ENCODE assay signal across 8 mouse cellular contexts in the genomic region with DNA sequence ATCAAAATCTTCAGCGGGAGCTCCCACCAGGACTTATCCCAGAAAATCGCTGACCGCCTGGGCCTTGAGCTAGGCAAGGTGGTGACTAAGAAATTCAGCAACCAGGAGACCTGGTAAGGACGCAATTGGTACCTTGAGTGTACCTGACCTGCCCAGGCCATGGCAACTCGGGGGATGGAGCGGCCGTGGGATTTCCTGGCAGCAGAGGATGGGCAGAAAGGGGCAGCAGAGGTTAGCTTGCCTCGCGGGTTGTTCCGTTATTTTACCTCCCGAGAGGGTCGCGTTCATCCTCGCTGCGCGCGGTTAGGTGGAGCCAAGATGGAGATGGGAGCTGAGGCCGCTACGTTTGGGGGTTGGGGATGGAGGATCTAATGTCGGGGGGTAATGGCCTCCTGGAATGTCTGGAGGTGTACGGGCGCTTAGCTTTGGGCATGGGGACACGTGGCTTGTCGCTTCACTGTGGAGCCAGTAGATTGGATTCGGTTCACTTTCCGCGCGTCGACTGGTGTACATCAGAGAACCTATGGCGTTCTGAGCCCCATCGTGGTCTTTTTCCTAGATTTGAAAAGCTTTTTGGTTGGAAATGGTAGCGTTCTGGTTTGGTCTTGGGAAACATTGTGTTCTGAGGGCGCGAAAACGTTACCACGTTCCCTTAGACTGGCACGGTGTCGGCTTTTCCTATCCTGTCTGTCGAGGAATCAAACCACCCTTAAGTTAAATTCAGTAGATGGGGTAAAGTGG. TPM values are rescaled to one million over a fixed set of nuclear protein-coding genes. Genes with fewer than 3 reads are reported as not detected.
DNase-seq lines count a peak whose midpoint lies in the region; ATAC-seq and TF ChIP-seq lines count a peak whose summit lies in the region.

No protein-coding gene starts in this region.

- ATAC-seq in hindbrain, embryonic 16.5 days = peak; percentile 74
- ATAC-seq in liver, postnatal 0 days = peak; percentile 41

- H3K4me2 ChIP-seq in hindbrain, embryonic 16.5 days (ENCODE audit: low read length) = peak overlapping the region; percentile 58
- peak overlapping the region; percentile 79 for H3K4me2 ChIP-seq in liver, postnatal 0 days (ENCODE audit: low read depth, low read length)

- H3K4me3 ChIP-seq in lung, adult 2 months (replicated peaks; ENCODE audit: extremely low read depth, low read depth, low read length) = peak overlapping the region; percentile 73
- H3K4me3 ChIP-seq in erythroblast, embryonic 14.5 days (replicated peaks) = peak overlapping the region; percentile 82
- H3K4me3 ChIP-seq in hindbrain, embryonic 16.5 days (ENCODE audit: low read length) = peak overlapping the region; percentile 59
- H3K4me3 ChIP-seq in liver, postnatal 0 days (ENCODE audit: low read depth, low read length) = peak overlapping the region; percentile 65

- no peak for TF ChIP-seq POLR2A in lung, adult 2 months (IDR thresholded peaks at IDR 0.05; ENCODE audit: borderline replicate concordance, extremely low read depth, low read depth, low read length)

- 36% methylated on average over 39 of the region's 39 CpGs for WGBS in lung, adult 2 months
- 15% methylated on average over 39 of the region's 39 CpGs for WGBS in hindbrain, embryonic 16.5 days
- 18% methylated on average over 39 of the region's 39 CpGs for WGBS in liver, postnatal 0 days (ENCODE audit: insufficient replicate concordance)

- H3K27ac ChIP-seq in hindbrain, embryonic 16.5 days (ENCODE audit: low read depth, low read length) = peak overlapping the region; percentile 74
- H3K27ac ChIP-seq in liver, postnatal 0 days (ENCODE audit: low read depth) = no peak overlapping the region

- DNase-seq in lung, adult 2 months = no peak
- DNase-seq in lung, postnatal 14 days = no peak
- peak; percentile 20 for DNase-seq in R1 (ENCODE audit: low read depth, low spot score)
- no peak for DNase-seq in liver, postnatal 0 days
- DNase-seq in retina, embryonic 14.5 days (ENCODE audit: low spot score) = peak; percentile 39
- DNase-seq in ovary, adult 18-20 months (ENCODE audit: low spot score) = no peak

- peaks cover 2% of the 10 kb centered on the region; the same call in 1 of the 2 replicates for H3K27me3 ChIP-seq in erythroblast, embryonic 14.5 days (ENCODE audit: control insufficient read depth)
- H3K27me3 ChIP-seq in hindbrain, embryonic 16.5 days (replicated peaks; ENCODE audit: control insufficient read depth, insufficient read depth, low read length) = no peaks in the 10 kb centered on the region; the same call in 1 of the 2 replicates
- no peaks in the 10 kb centered on the region for H3K27me3 ChIP-seq in liver, postnatal 0 days (ENCODE audit: insufficient read depth, low read length)

- no peak for TF ChIP-seq CTCF in lung, adult 2 months (IDR thresholded peaks at IDR 0.05; ENCODE audit: insufficient read depth, low read length)
- no peak for TF ChIP-seq CTCF in liver, postnatal 0 days (IDR thresholded peaks at IDR 0.05; ENCODE audit: low read depth)

- peaks cover 5% of the 10 kb centered on the region for H3K9me3 ChIP-seq in erythroblast, embryonic 14.5 days (ENCODE audit: control insufficient read depth, low read length)
- no peaks in the 10 kb centered on the region for H3K9me3 ChIP-seq in hindbrain, embryonic 16.5 days (ENCODE audit: control insufficient read depth, low read length)
- no peaks in the 10 kb centered on the region for H3K9me3 ChIP-seq in liver, postnatal 0 days (ENCODE audit: low read length)

- no peaks in the 10 kb centered on the region for H3K4me1 ChIP-seq in lung, adult 2 months (ENCODE audit: control insufficient read depth, insufficient read depth, low read length)
- H3K4me1 ChIP-seq in erythroblast, embryonic 14.5 days (ENCODE audit: control insufficient read depth) = peaks cover 21% of the 10 kb centered on the region
- no peaks in the 10 kb centered on the region for H3K4me1 ChIP-seq in hindbrain, embryonic 16.5 days (ENCODE audit: control insufficient read depth, insufficient read depth, low read depth, low read length)
- H3K4me1 ChIP-seq in liver, postnatal 0 days (ENCODE audit: insufficient read depth) = no peaks in the 10 kb centered on the region

- no peaks in the 10 kb centered on the region for H3K36me3 ChIP-seq in erythroblast, embryonic 14.5 days (ENCODE audit: control insufficient read depth)
- no peaks in the 10 kb centered on the region for H3K36me3 ChIP-seq in hindbrain, embryonic 16.5 days (ENCODE audit: control insufficient read depth, insufficient read depth, low read length)
- no peaks in the 10 kb centered on the region for H3K36me3 ChIP-seq in liver, postnatal 0 days (replicated peaks; ENCODE audit: insufficient read depth, low read length)

- peak overlapping the region; percentile 66 for H3K9ac ChIP-seq in hindbrain, embryonic 16.5 days (ENCODE audit: low read depth, low read length)
- H3K9ac ChIP-seq in liver, postnatal 0 days (replicated peaks) = peak overlapping the region; percentile 66

- TF ChIP-seq EP300 in liver, postnatal 0 days (IDR thresholded peaks at IDR 0.05; ENCODE audit: low read depth) = no peak

RNA-seq across cellular contexts. Expression of gene Prps1, which starts 0.5 kb away (rescaled TPM):
- 5.8 and 10.2 TPM in 2 replicates for polyA plus RNA-seq in lung, adult 2 months (2012; rRNA removed)
- polyA plus RNA-seq in erythroblast, embryonic 14.5 days (2012) = 0.06 and 0.42 TPM in 2 replicates
- 85.1 and 94.0 TPM in 2 replicates for polyA plus RNA-seq in hindbrain, embryonic 16.5 days (2015; fragmentation: Nextera tagmentation; extraction: Ambion mirVana)
- polyA plus RNA-seq in liver, postnatal 0 days (2015; fragmentation: Nextera tagmentation; extraction: Ambion mirVana) = 19.2 and 20.2 TPM in 2 replicates

Comparison
In these comparisons a context has a peak if more than half of its experiments do, and no peak if none do; other contexts are left out.
1. DNase-seq: peak in R1 (single experiment) and retina, embryonic 14.5 days (single experiment); none in lung, adult 2 months (single experiment), lung, postnatal 14 days (single experiment), liver, postnatal 0 days (single experiment) and ovary, adult 18-20 months (single experiment).
2. Peak in every context shown above with its lines, with median percentiles within 50 percentile points of each other: H3K4me3 ChIP-seq.